Comparison of ENCODE assay signal across 9 mouse cellular contexts in the genomic region with DNA sequence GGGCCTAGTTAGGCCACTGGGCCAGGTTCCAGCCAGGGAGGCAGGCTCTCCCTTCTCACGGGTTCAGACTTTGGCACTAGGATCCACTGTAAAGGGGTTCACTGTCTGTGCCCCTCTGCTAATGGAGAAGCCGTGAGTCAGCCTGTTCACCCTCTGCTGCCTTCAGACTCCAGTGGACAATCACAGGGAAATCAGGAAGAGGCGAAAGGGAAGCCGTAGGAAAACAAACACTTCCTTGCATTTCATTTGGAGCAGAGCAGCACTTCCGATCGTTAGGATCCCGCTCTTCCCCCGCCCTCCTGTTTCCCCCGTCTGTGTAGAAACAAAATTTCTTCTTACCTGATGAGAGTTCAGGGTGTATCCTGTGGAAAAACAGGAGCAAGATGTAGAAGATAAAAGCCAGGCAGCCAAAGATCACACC. TPM values are rescaled to one million over a fixed set of nuclear protein-coding genes. Genes with fewer than 3 reads are reported as not detected.
DNase-seq lines count a peak whose midpoint lies in the region; ATAC-seq and TF ChIP-seq lines count a peak whose summit lies in the region.
"Had no signal": no experiment of that assay in that cellular context is flagged by ENCODE, and none has a peak within 500 bp of the region (broad histone marks: within the 10 kb centered on the region; RNA-seq: fewer than 3 reads in every experiment).

No protein-coding gene starts in this region.

- no peaks in the 10 kb centered on the region for H3K27me3 ChIP-seq in stomach, embryonic 16.5 days (ENCODE audit: control insufficient read depth, insufficient read depth, low read length)
- no peaks in the 10 kb centered on the region for H3K27me3 ChIP-seq in stomach, postnatal 0 days (ENCODE audit: control insufficient read depth, insufficient read depth, low read length)
- H3K27me3 ChIP-seq in heart, embryonic 15.5 days: no peaks in the 10 kb centered on the region
- H3K27me3 ChIP-seq in small intestine, adult 2 months (ENCODE audit: control insufficient read depth, insufficient read depth, low read length): no peaks in the 10 kb centered on the region

- peak overlapping the region; percentile 13; the same call in 1 of the 2 replicates for H3K27ac ChIP-seq in stomach, embryonic 16.5 days (ENCODE audit: low read length)
- no peak overlapping the region for H3K27ac ChIP-seq in stomach, postnatal 0 days (replicated peaks)
- H3K27ac ChIP-seq in heart, embryonic 15.5 days: peak overlapping the region; percentile 71
- peak overlapping the region; percentile 15; the same call in 1 of the 2 replicates for H3K27ac ChIP-seq in small intestine, adult 2 months (ENCODE audit: insufficient read depth, low read depth, low read length)

- no peaks in the 10 kb centered on the region for H3K36me3 ChIP-seq in stomach, embryonic 16.5 days (ENCODE audit: control insufficient read depth, insufficient read depth, low read length)
- no peaks in the 10 kb centered on the region for H3K36me3 ChIP-seq in stomach, postnatal 0 days (ENCODE audit: control insufficient read depth, insufficient read depth, low read length)
- H3K36me3 ChIP-seq in heart, embryonic 15.5 days: no peaks in the 10 kb centered on the region
- peaks cover 11% of the 10 kb centered on the region for H3K36me3 ChIP-seq in small intestine, adult 2 months (ENCODE audit: control insufficient read depth, insufficient read depth, low read length)

- ATAC-seq in stomach, embryonic 16.5 days (ENCODE audit: insufficient read depth, low FRiP score): peak; percentile 56; the same call in 1 of the 2 replicates
- no peak for ATAC-seq in stomach, postnatal 0 days (ENCODE audit: low FRiP score, low TSS enrichment)
- ATAC-seq in heart, embryonic 15.5 days (replicated peaks; ENCODE audit: insufficient number of reproducible peaks, insufficient read depth, low FRiP score, low read depth): peak; percentile 43; the same call in 1 of the 2 replicates
- ATAC-seq in granulocyte monocyte progenitor cell, adult 5-6 weeks (replicated peaks; ENCODE audit: poor library complexity, severe bottlenecking): no peak
- ATAC-seq in CD4-positive, CD25-positive, alpha-beta regulatory T cell, adult 4 months: no peak

- no peak overlapping the region for H3K9ac ChIP-seq in stomach, embryonic 16.5 days (ENCODE audit: low read length)
- no peak overlapping the region for H3K9ac ChIP-seq in stomach, postnatal 0 days (ENCODE audit: low read length)
- no peak overlapping the region for H3K9ac ChIP-seq in heart, embryonic 15.5 days

- no peak overlapping the region for H3K4me3 ChIP-seq in stomach, embryonic 16.5 days (replicated peaks; ENCODE audit: low read length)
- H3K4me3 ChIP-seq in stomach, postnatal 0 days (ENCODE audit: low read depth, low read length): no peak overlapping the region
- H3K4me3 ChIP-seq in heart, embryonic 15.5 days: no peak overlapping the region
- no peak overlapping the region for H3K4me3 ChIP-seq in small intestine, adult 2 months (ENCODE audit: low read depth, low read length)

- no peak overlapping the region for H3K4me2 ChIP-seq in stomach, embryonic 16.5 days (ENCODE audit: low read depth, low read length)
- no peak overlapping the region for H3K4me2 ChIP-seq in stomach, postnatal 0 days (replicated peaks; ENCODE audit: low read depth)
- no peak overlapping the region for H3K4me2 ChIP-seq in heart, embryonic 15.5 days

- no peak for TF ChIP-seq POLR2A in small intestine, adult 2 months (IDR thresholded peaks at IDR 0.05; ENCODE audit: low read depth, low read length)

- TF ChIP-seq CTCF in stomach, postnatal 0 days (IDR thresholded peaks at IDR 0.05; ENCODE audit: low read depth): no peak
- no peak for TF ChIP-seq CTCF in small intestine, adult 2 months (IDR thresholded peaks at IDR 0.05; ENCODE audit: extremely low read depth, insufficient read length, insufficient replicate concordance, low read depth, low read length)

- WGBS in stomach, embryonic 16.5 days: 65% methylated on average over 9 of the region's 9 CpGs
- 59% methylated on average over 9 of the region's 9 CpGs for WGBS in stomach, postnatal 0 days
- WGBS in heart, embryonic 15.5 days: 52% methylated on average over 9 of the region's 9 CpGs
- 67% methylated on average over 9 of the region's 9 CpGs for WGBS in small intestine, adult 2 months

- no peak for TF ChIP-seq EP300 in stomach, postnatal 0 days (optimal IDR thresholded peaks at IDR 0.05)

- no peak for DNase-seq in stomach, postnatal 0 days (ENCODE audit: low spot score)
- peak; percentile 45 to 70 for DNase-seq in kidney, postnatal 25 days
- no peak for DNase-seq in layer of hippocampus, adult 9-10 months (ENCODE audit: low spot score)
- DNase-seq: right cerebral cortex, postnatal 25 days had no signal

- H3K4me1 ChIP-seq in stomach, embryonic 16.5 days (ENCODE audit: control insufficient read depth, insufficient read depth, low read length): no peaks in the 10 kb centered on the region
- H3K4me1 ChIP-seq in stomach, postnatal 0 days (replicated peaks; ENCODE audit: control insufficient read depth, insufficient read depth): no peaks in the 10 kb centered on the region
- 0 out of 2 replicates have a peak, but pooled peaks cover 8% of the 10 kb centered on the region for H3K4me1 ChIP-seq in heart, embryonic 15.5 days (replicated peaks)
- no peaks in the 10 kb centered on the region for H3K4me1 ChIP-seq in small intestine, adult 2 months (ENCODE audit: control insufficient read depth, insufficient read depth, insufficient read length, low read length)

- no peaks in the 10 kb centered on the region for H3K9me3 ChIP-seq in stomach, embryonic 16.5 days (replicated peaks; ENCODE audit: control insufficient read depth, low read length)
- H3K9me3 ChIP-seq in stomach, postnatal 0 days (ENCODE audit: control insufficient read depth, low read length): no peaks in the 10 kb centered on the region
- H3K9me3 ChIP-seq in heart, embryonic 15.5 days (replicated peaks): no peaks in the 10 kb centered on the region

RNA-seq across cellular contexts. Expression of gene Mfsd4a, which starts 27.7 kb away (rescaled TPM):
- 16.0 and 18.2 TPM in 2 replicates for polyA plus RNA-seq in stomach, embryonic 16.5 days (2015; fragmentation: Nextera tagmentation; extraction: Ambion mirVana)
- 16.7 TPM in 2 replicates for polyA plus RNA-seq in stomach, postnatal 0 days (2015; fragmentation: Nextera tagmentation; extraction: Ambion mirVana)
- 7.2 and 11.2 TPM in 2 replicates for polyA plus RNA-seq in heart, embryonic 15.5 days (2015; fragmentation: Nextera tagmentation; extraction: Ambion mirVana)
- 14.0 and 28.0 TPM in 2 replicates for polyA plus RNA-seq in small intestine, adult 2 months (2012; rRNA removed)
- total RNA-seq in granulocyte monocyte progenitor cell, adult 5-6 weeks (2014; fragmentation: Nextera tagmentation): not detected in 2 replicates
- 0.82 and 4.8 TPM in 2 replicates for total RNA-seq in granulocyte monocyte progenitor cell, adult 5-6 weeks (2017)
- polyA plus RNA-seq in CD4-positive, CD25-positive, alpha-beta regulatory T cell, adult 4 months (2017; shearing (Covaris generic)): 10 to 100 TPM; 29.5 to 38.7 TPM

RNA-seq across cellular contexts. Expression of gene Elk4, which starts 32.8 kb away (rescaled TPM):
- 18.6 and 21.3 TPM in 2 replicates for polyA plus RNA-seq in stomach, embryonic 16.5 days (2015; fragmentation: Nextera tagmentation; extraction: Ambion mirVana)
- 13.8 and 14.3 TPM in 2 replicates for polyA plus RNA-seq in stomach, postnatal 0 days (2015; fragmentation: Nextera tagmentation; extraction: Ambion mirVana)
- 14.2 and 20.3 TPM in 2 replicates for polyA plus RNA-seq in heart, embryonic 15.5 days (2015; fragmentation: Nextera tagmentation; extraction: Ambion mirVana)
- polyA plus RNA-seq in small intestine, adult 2 months (2012; rRNA removed): 8.0 and 16.6 TPM in 2 replicates
- 83.3 and 104 TPM in 2 replicates for total RNA-seq in granulocyte monocyte progenitor cell, adult 5-6 weeks (2014; fragmentation: Nextera tagmentation)
- 51.9 and 63.8 TPM in 2 replicates for total RNA-seq in granulocyte monocyte progenitor cell, adult 5-6 weeks (2017)
- 10 to 100 TPM; 58.2 to 68.3 TPM for polyA plus RNA-seq in CD4-positive, CD25-positive, alpha-beta regulatory T cell, adult 4 months (2017; shearing (Covaris generic))

Comparison
In these comparisons a context has a peak if more than half of its experiments do, and no peak if none do; other contexts are left out.
1. ATAC-seq: peak in stomach, embryonic 16.5 days (single experiment) and heart, embryonic 15.5 days (single experiment); none in stomach, postnatal 0 days (single experiment), granulocyte monocyte progenitor cell, adult 5-6 weeks (single experiment) and CD4-positive, CD25-positive, alpha-beta regulatory T cell, adult 4 months (single experiment).
2. DNase-seq: peak in kidney, postnatal 25 days (2 of 2); none in stomach, postnatal 0 days (single experiment) and layer of hippocampus, adult 9-10 months (single experiment).